Mouse (Mus musculus): ENCODE measurements around the gene Adamts16. TPM values are rescaled to one million over a fixed set of nuclear protein-coding genes. Genes with fewer than 3 reads are reported as not detected.

Gene Adamts16
- polyA plus RNA-seq, 1 experiment from 2014 or later, result 1.5 TPM

GRCm38 (mm10) chr13:70842126-70842525 is 515 bp upstream of the Adamts16 start:
- H3K9ac ChIP-seq (ENCODE audit: low read length), result no peak overlapping the region
- H3K4me2 ChIP-seq (ENCODE audit: low read length), result peak overlapping the region; percentile 51; the same call in 1 of the 2 replicates
- H3K4me1 ChIP-seq (replicated peaks; ENCODE audit: control insufficient read depth, insufficient read depth, low read length), result no peaks in the 10 kb centered on the region; the same call in 1 of the 2 replicates
- H3K4me3 ChIP-seq (ENCODE audit: low read depth, low read length), result no peak overlapping the region
- WGBS, result 43% methylated on average over 4 of the region's 4 CpGs
- ATAC-seq (replicated peaks; ENCODE audit: low FRiP score, low TSS enrichment, low read depth) (peak; percentile 29; the same call in 1 of the 2 replicates), DNase-seq (ENCODE audit: low spot score) (peak; percentile 51)
- H3K9me3 ChIP-seq (ENCODE audit: control insufficient read depth, low read length), result no peaks in the 10 kb centered on the region
- H3K36me3 ChIP-seq (ENCODE audit: control insufficient read depth, insufficient read depth, low read length), result no peaks in the 10 kb centered on the region
- no peak overlapping the region for H3K27ac ChIP-seq (ENCODE audit: low read depth)
- peaks cover 30% of the 10 kb centered on the region for H3K27me3 ChIP-seq (replicated peaks; ENCODE audit: control insufficient read depth, insufficient read depth, low read length)

- WGBS, result 3% methylated on average over 6 of the region's 6 CpGs
- Histone ChIP-seq H3K4me1 (replicated peaks; ENCODE audit: control insufficient read depth, insufficient read depth, low read length) (peaks cover 7% of the 10 kb centered on the region), H3K27me3 (replicated peaks; ENCODE audit: control insufficient read depth, insufficient read depth, low read length) (peaks cover 30% of the 10 kb centered on the region), H3K36me3 (ENCODE audit: control insufficient read depth, insufficient read depth, low read length) (no peaks in the 10 kb centered on the region), H3K9ac (ENCODE audit: low read length) (no peak overlapping the region), H3K4me3 (ENCODE audit: low read depth, low read length) (no peak overlapping the region), H3K9me3 (ENCODE audit: control insufficient read depth, low read length) (no peaks in the 10 kb centered on the region), H3K4me2 (ENCODE audit: low read length) (no peak overlapping the region; the same call in 1 of the 2 replicates), H3K27ac (ENCODE audit: low read depth) (no peak overlapping the region)
- ATAC-seq (replicated peaks; ENCODE audit: low FRiP score, low TSS enrichment, low read depth) (peak; percentile 47; the same call in 1 of the 2 replicates), DNase-seq (ENCODE audit: low spot score) (peak; percentile 81)
These were observed 1.4 kb downstream of the Adamts16 start for GRCm38 (mm10) chr13:70840161-70840560.

GRCm38 (mm10) chr13:70837571-70837970 is 4.0 kb downstream of the Adamts16 start:
- no peak overlapping the region for H3K4me2 ChIP-seq (ENCODE audit: low read length)
- peaks cover 7% of the 10 kb centered on the region for H3K4me1 ChIP-seq (replicated peaks; ENCODE audit: control insufficient read depth, insufficient read depth, low read length)
- H3K9ac ChIP-seq (ENCODE audit: low read length), result no peak overlapping the region
- DNase-seq (ENCODE audit: low spot score), result peak; percentile 33
- H3K27me3 ChIP-seq (replicated peaks; ENCODE audit: control insufficient read depth, insufficient read depth, low read length), result peaks cover 22% of the 10 kb centered on the region
- 80% methylated on average over 5 of the region's 5 CpGs for WGBS
- no peaks in the 10 kb centered on the region for H3K9me3 ChIP-seq (ENCODE audit: control insufficient read depth, low read length)
- H3K36me3 ChIP-seq (ENCODE audit: control insufficient read depth, insufficient read depth, low read length), result no peaks in the 10 kb centered on the region
- ATAC-seq (replicated peaks; ENCODE audit: low FRiP score, low TSS enrichment, low read depth), result no peak
- no peak overlapping the region for H3K4me3 ChIP-seq (ENCODE audit: low read depth, low read length)
- H3K27ac ChIP-seq (ENCODE audit: low read depth), result no peak overlapping the region

GRCm38 (mm10) chr13:70836246-70836645 is 5.4 kb downstream of the Adamts16 start:
- Histone ChIP-seq H3K27ac (ENCODE audit: low read depth) (no peak overlapping the region), H3K4me3 (ENCODE audit: low read depth, low read length) (no peak overlapping the region), H3K9ac (ENCODE audit: low read length) (no peak overlapping the region), H3K4me2 (ENCODE audit: low read length) (no peak overlapping the region), H3K9me3 (ENCODE audit: control insufficient read depth, low read length) (no peaks in the 10 kb centered on the region), H3K27me3 (replicated peaks; ENCODE audit: control insufficient read depth, insufficient read depth, low read length) (peaks cover 10% of the 10 kb centered on the region), H3K4me1 (replicated peaks; ENCODE audit: control insufficient read depth, insufficient read depth, low read length) (peaks cover 7% of the 10 kb centered on the region), H3K36me3 (ENCODE audit: control insufficient read depth, insufficient read depth, low read length) (no peaks in the 10 kb centered on the region)
- WGBS, result 35% methylated on average over 7 of the region's 7 CpGs
- DNase-seq (ENCODE audit: low spot score) (no peak), ATAC-seq (replicated peaks; ENCODE audit: low FRiP score, low TSS enrichment, low read depth) (peak; percentile 61; the same call in 1 of the 2 replicates)

GRCm38 (mm10) chr13:70832593-70833138 is 8.9 kb downstream of the Adamts16 start:
- H3K4me1 ChIP-seq (replicated peaks; ENCODE audit: control insufficient read depth, insufficient read depth, low read length), result peaks cover 7% of the 10 kb centered on the region
- no peak for ATAC-seq (replicated peaks; ENCODE audit: low FRiP score, low TSS enrichment, low read depth)
- H3K36me3 ChIP-seq (ENCODE audit: control insufficient read depth, insufficient read depth, low read length), result no peaks in the 10 kb centered on the region
- H3K9ac ChIP-seq (ENCODE audit: low read length), result no peak overlapping the region
- no peak for DNase-seq (ENCODE audit: low spot score)
- H3K9me3 ChIP-seq (ENCODE audit: control insufficient read depth, low read length), result no peaks in the 10 kb centered on the region
- H3K4me3 ChIP-seq (ENCODE audit: low read depth, low read length), result no peak overlapping the region
- WGBS, result 85% methylated on average over 6 of the region's 6 CpGs
- no peak overlapping the region for H3K27ac ChIP-seq (ENCODE audit: low read depth)
- no peak overlapping the region for H3K4me2 ChIP-seq (ENCODE audit: low read length)
- no peaks in the 10 kb centered on the region for H3K27me3 ChIP-seq (replicated peaks; ENCODE audit: control insufficient read depth, insufficient read depth, low read length)

- DNase-seq (ENCODE audit: low spot score), result peak; percentile 41
- no peaks in the 10 kb centered on the region for H3K36me3 ChIP-seq (ENCODE audit: control insufficient read depth, insufficient read depth, low read length)
- 69% methylated on average over 4 of the region's 4 CpGs for WGBS
- H3K27ac ChIP-seq (ENCODE audit: low read depth), result no peak overlapping the region
- no peaks in the 10 kb centered on the region for H3K27me3 ChIP-seq (replicated peaks; ENCODE audit: control insufficient read depth, insufficient read depth, low read length)
- ATAC-seq (replicated peaks; ENCODE audit: low FRiP score, low TSS enrichment, low read depth), result no peak
- no peak overlapping the region for H3K4me3 ChIP-seq (ENCODE audit: low read depth, low read length)
- no peak overlapping the region for H3K4me2 ChIP-seq (ENCODE audit: low read length)
- H3K9me3 ChIP-seq (ENCODE audit: control insufficient read depth, low read length), result no peaks in the 10 kb centered on the region
- peaks cover 4% of the 10 kb centered on the region for H3K4me1 ChIP-seq (replicated peaks; ENCODE audit: control insufficient read depth, insufficient read depth, low read length)
- H3K9ac ChIP-seq (ENCODE audit: low read length), result no peak overlapping the region
These were observed 10.6 kb downstream of the Adamts16 start for GRCm38 (mm10) chr13:70831041-70831440.

- no peaks in the 10 kb centered on the region for H3K9me3 ChIP-seq (ENCODE audit: control insufficient read depth, low read length)
- no peak overlapping the region for H3K27ac ChIP-seq (ENCODE audit: low read depth)
- H3K4me2 ChIP-seq (ENCODE audit: low read length), result no peak overlapping the region
- no peak overlapping the region for H3K4me3 ChIP-seq (ENCODE audit: low read depth, low read length)
- no peaks in the 10 kb centered on the region for H3K27me3 ChIP-seq (replicated peaks; ENCODE audit: control insufficient read depth, insufficient read depth, low read length)
- no peak overlapping the region for H3K9ac ChIP-seq (ENCODE audit: low read length)
- 67% methylated on average over 4 of the region's 4 CpGs for WGBS
- no peaks in the 10 kb centered on the region for H3K36me3 ChIP-seq (ENCODE audit: control insufficient read depth, insufficient read depth, low read length)
- H3K4me1 ChIP-seq (replicated peaks; ENCODE audit: control insufficient read depth, insufficient read depth, low read length), result 0 out of 2 replicates have a peak, but pooled peaks cover 3% of the 10 kb centered on the region
- DNase-seq (ENCODE audit: low spot score), result no peak
- no peak for ATAC-seq (replicated peaks; ENCODE audit: low FRiP score, low TSS enrichment, low read depth)
These were observed 14.1 kb downstream of the Adamts16 start for GRCm38 (mm10) chr13:70827507-70827906.

- H3K4me1 ChIP-seq (replicated peaks; ENCODE audit: control insufficient read depth, insufficient read depth, low read length), result 0 out of 2 replicates have a peak, but pooled peaks cover 3% of the 10 kb centered on the region
- no peak overlapping the region for H3K9ac ChIP-seq (ENCODE audit: low read length)
- no peaks in the 10 kb centered on the region for H3K27me3 ChIP-seq (replicated peaks; ENCODE audit: control insufficient read depth, insufficient read depth, low read length)
- ATAC-seq (replicated peaks; ENCODE audit: low FRiP score, low TSS enrichment, low read depth) (0 out of 2 replicates have a peak, but pooled peaks have one; percentile 67), DNase-seq (ENCODE audit: low spot score) (no peak)
- H3K36me3 ChIP-seq (ENCODE audit: control insufficient read depth, insufficient read depth, low read length), result no peaks in the 10 kb centered on the region
- no peak overlapping the region for H3K4me3 ChIP-seq (ENCODE audit: low read depth, low read length)
- WGBS, result 41% methylated on average over 5 of the region's 5 CpGs
- H3K4me2 ChIP-seq (ENCODE audit: low read length), result no peak overlapping the region
- no peaks in the 10 kb centered on the region for H3K9me3 ChIP-seq (ENCODE audit: control insufficient read depth, low read length)
- H3K27ac ChIP-seq (ENCODE audit: low read depth), result no peak overlapping the region
These were observed 16.3 kb downstream of the Adamts16 start for GRCm38 (mm10) chr13:70825265-70825664.

GRCm38 (mm10) chr13:70823757-70824156 is 17.9 kb downstream of the Adamts16 start:
- Histone ChIP-seq H3K9me3 (ENCODE audit: control insufficient read depth, low read length) (no peaks in the 10 kb centered on the region), H3K36me3 (ENCODE audit: control insufficient read depth, insufficient read depth, low read length) (no peaks in the 10 kb centered on the region), H3K4me2 (ENCODE audit: low read length) (no peak overlapping the region), H3K9ac (ENCODE audit: low read length) (no peak overlapping the region), H3K4me1 (replicated peaks; ENCODE audit: control insufficient read depth, insufficient read depth, low read length) (0 out of 2 replicates have a peak, but pooled peaks cover 3% of the 10 kb centered on the region), H3K4me3 (ENCODE audit: low read depth, low read length) (no peak overlapping the region), H3K27ac (ENCODE audit: low read depth) (no peak overlapping the region), H3K27me3 (replicated peaks; ENCODE audit: control insufficient read depth, insufficient read depth, low read length) (no peaks in the 10 kb centered on the region)
- DNase-seq (ENCODE audit: low spot score) (no peak), ATAC-seq (replicated peaks; ENCODE audit: low FRiP score, low TSS enrichment, low read depth) (no peak)
- WGBS, result 61% methylated on average over 8 of the region's 8 CpGs
